Mouse (Mus musculus) urinary bladder, adult 2 months (tissue): ENCODE measurements around the gene Zfp518a. TPM values are rescaled to one million over a fixed set of nuclear protein-coding genes. Genes with fewer than 3 reads are reported as not detected.

Experiments used
- polyA plus RNA-seq: library from polyadenylated mRNA; depleted of rRNA; stranded (reverse); fragments of >200 nt; gene quantifications from 2 replicates; pipeline ENCODE4 v1.2.3, GENCODE M21; 2012; rRNA removed

The Zfp518a gene
- polyA plus RNA-seq, 1 experiment: 7.3 TPM

Other genes starting within 250 kb of the Zfp518a start
- gene Cc2d2b, start 146.0 kb upstream of the Zfp518a start, polyA plus RNA-seq: 0.07 and 0.12 TPM in 2 replicates
- gene Ccnj, start 63.4 kb upstream of the Zfp518a start, polyA plus RNA-seq: 4.8 and 5.3 TPM in 2 replicates
- 7.7 and 9.9 TPM in 2 replicates for gene Blnk, start 99.8 kb downstream of the Zfp518a start, polyA plus RNA-seq
- gene Dntt, start 134.6 kb downstream of the Zfp518a start, polyA plus RNA-seq: 0.03 and 0.06 TPM in 2 replicates
- not detected in 2 replicates for gene Opalin, start 182.4 kb downstream of the Zfp518a start, polyA plus RNA-seq